ENCODE assay signal across 14 mouse cellular contexts in genomic region chr6:120509975-120510374, GRCm38 (mm10). TPM values are rescaled to one million over a fixed set of nuclear protein-coding genes. Genes with fewer than 3 reads are reported as not detected.
"Had no signal": no experiment of that assay in that cellular context is flagged by ENCODE, and none has a peak within 500 bp of the region (broad histone marks: within the 10 kb centered on the region; RNA-seq: fewer than 3 reads in every experiment).

No protein-coding gene starts in this region.

- H3K9ac ChIP-seq: liver, embryonic 13.5 days had no signal

- H3K9me3 ChIP-seq: liver, embryonic 13.5 days had no signal

- H3K27ac ChIP-seq: kidney, postnatal 0 days; liver, embryonic 13.5 days had no signal

- H3K4me2 ChIP-seq: liver, embryonic 13.5 days; midbrain, embryonic 11.5 days had no signal

- ATAC-seq: intestine, embryonic 16.5 days had no signal

- H3K27me3 ChIP-seq: liver, embryonic 13.5 days had no signal

- H3K4me3 ChIP-seq: liver, embryonic 13.5 days had no signal

- DNase-seq: kidney, adult 18-20 months; kidney, postnatal 25 days; liver, embryonic 13.5 days; lung, adult 2 months; lung, postnatal 14 days; lung, postnatal 4 days; midbrain, embryonic 14.5 days; thymus, adult 18-20 months; thymus, postnatal 14 days had no signal

RNA-seq across cellular contexts. Expression of gene Tmem121b, which starts 16.4 kb away (rescaled TPM):
- total RNA-seq: liver, adult 2 months had no signal
- polyA plus RNA-seq: liver, adult 2 months; liver, embryonic 13.5 days; liver, embryonic 16.5 days had no signal
